Mouse (Mus musculus) E14TG2a.4 (cell line): ENCODE measurements at regions not wholly inside any gene's neighbourhood (a gene's known extent, or its start where the extent isn't known, plus 50 kb on each side); places are given as distances from the start of the nearest gene placed in this dataset.

Source experiments
- CTCF ChIP-seq: conservative IDR thresholded peaks from 2 replicates; pipeline ENCODE4 v1.5.1; 2014; ENCODE audit warnings: low read length
- NANOG ChIP-seq: IDR thresholded peaks from 2 replicates; pipeline ENCODE4 v1.6.1; 2014; ENCODE audit warnings: borderline replicate concordance, low read length, mixed read lengths

DNA sequence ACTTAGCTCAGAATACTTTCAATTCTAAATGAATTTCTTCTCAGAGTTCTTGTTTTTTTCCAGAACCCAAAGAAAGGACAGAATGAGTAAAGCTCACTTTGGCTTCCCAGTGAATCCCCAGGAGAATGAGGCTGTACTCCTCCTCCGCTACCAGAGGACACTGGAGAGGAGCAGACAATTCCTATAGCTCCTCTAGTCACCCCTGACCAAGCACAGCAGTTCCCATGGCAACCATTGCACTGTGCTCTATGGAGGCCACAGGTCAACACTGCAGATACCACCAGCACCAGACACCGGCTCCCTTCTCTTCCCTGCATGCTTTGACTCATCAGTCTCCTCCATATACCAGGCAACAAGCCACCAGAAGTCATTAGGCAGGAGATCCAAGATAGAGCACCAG is 447.6 kb upstream of the Arid1b start:
- no peak for TF ChIP-seq CTCF
- no peak for TF ChIP-seq NANOG
